Mouse (Mus musculus) heart, postnatal 25 days (tissue): ENCODE measurements around the gene Ssbp2. TPM values are rescaled to one million over a fixed set of nuclear protein-coding genes. Genes with fewer than 3 reads are reported as not detected.

Experiments
- DNase-seq: peaks from one replicate; pipeline ENCODE4 v3.0.0; 2022; ENCODE audit warnings: low spot score
- intact Hi-C: fragments of 180-260 bp; cut with DNase I; formaldehyde crosslinking; loops from one replicate; pipeline ENCODE4 v1.15.1; 2025
- total RNA-seq, 2 experiments: library from RNA; stranded (reverse); gene quantifications; 2 replicates each; pipeline ENCODE4 v1.2.3; 2021

Ssbp2 gene
- total RNA-seq, 2 experiments from 2014 or later, result 43.3 to 48.1 TPM

- intact Hi-C loops, result no loop called here
- DNase-seq, result no peak
Measured at GRCm38 (mm10) chr13:91610601-91611000, 150.5 kb downstream of the Ssbp2 start.

GRCm38 (mm10) chr13:91611909-91612308 is 151.8 kb downstream of the Ssbp2 start:
- intact Hi-C loops, result no loop called here
- DNase-seq, result no peak

- no peak for DNase-seq
- intact Hi-C loops, result no loop called here
Measured at GRCm38 (mm10) chr13:91612578-91612977, 152.5 kb downstream of the Ssbp2 start.

DNA sequence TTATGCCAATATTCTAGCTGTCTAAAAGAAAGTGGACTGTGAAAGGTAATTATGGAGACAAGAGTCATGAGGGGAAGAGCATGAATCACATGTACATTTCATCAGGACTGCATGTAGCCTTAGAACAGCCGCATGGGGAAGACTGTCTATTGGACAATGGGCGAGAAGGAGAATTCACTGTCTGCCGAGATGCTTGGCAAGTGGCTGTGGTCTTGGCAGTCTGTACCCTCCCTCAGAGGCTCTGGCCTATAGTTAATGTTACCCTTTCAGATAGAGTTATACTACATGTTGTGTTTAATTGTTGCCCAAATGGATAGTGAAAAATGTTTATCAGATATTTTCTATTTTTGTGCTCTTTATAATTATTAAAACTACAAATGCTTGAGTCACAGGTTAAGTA is 156.0 kb downstream of the Ssbp2 start:
- DNase-seq, result no peak
- intact Hi-C loops, result no loop called here

- intact Hi-C loops, result no loop called here
- DNase-seq, result no peak
Measured at GRCm38 (mm10) chr13:91616876-91617275, 156.8 kb downstream of the Ssbp2 start.

DNA sequence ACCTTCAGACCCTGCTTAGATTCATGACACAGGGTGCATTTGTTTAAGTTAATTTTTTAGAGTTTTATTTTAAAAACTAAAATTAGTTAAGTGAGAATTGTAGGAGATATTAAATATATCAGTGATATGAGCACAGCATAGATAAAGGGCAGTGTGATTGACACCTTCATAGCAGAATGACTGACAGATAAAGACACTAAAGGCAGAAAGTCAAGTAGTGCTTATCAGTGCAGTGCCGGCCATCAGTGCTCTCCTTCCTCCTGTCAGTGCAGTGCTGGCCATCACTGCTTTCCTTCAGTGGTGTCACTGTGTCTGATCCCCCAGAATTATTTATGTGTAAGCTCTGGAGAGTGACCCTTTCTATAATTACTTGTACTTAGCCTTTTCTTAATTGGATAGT is 159.3 kb downstream of the Ssbp2 start:
- DNase-seq, result no peak
- intact Hi-C loops, result no loop called here

- DNase-seq, result no peak
- intact Hi-C loops, result no loop called here
Measured at GRCm38 (mm10) chr13:91620541-91620940, 160.5 kb downstream of the Ssbp2 start.

GRCm38 (mm10) chr13:91631291-91631799 is 171.3 kb downstream of the Ssbp2 start:
- intact Hi-C loops, result no loop called here
- no peak for DNase-seq

- no peak for DNase-seq
- intact Hi-C loops, result no loop called here
Measured at GRCm38 (mm10) chr13:91634123-91634522, 174.0 kb downstream of the Ssbp2 start.

GRCm38 (mm10) chr13:91635957-91636356 is 175.9 kb downstream of the Ssbp2 start:
- intact Hi-C loops, result loop anchor here (2.0 to 5.0 kb wide), 5 partner anchors 171 to 705 kb away; no protein-coding TSS in a partner anchor

DNA sequence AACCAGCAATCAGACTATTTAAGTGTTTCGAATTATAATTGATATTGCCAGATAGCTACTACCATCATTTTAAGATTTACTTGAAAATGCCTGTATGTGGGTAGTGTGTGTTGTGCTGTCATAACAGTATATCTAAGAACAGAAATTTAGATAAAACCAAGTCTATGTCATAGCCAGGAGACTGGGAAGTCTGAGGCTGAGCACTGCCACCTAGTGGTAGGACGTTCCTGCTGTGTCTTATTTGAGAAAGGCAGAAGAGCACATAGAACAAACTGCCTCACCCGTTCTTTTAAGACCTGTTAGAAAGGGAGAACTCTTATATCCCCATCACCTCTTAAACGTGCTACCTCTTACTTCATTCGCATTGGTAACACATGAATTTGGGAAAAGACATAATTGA is 176.7 kb downstream of the Ssbp2 start:
- intact Hi-C loops, result loop anchor here (2.0 to 5.0 kb wide), 5 partner anchors 172 to 706 kb away; no protein-coding TSS in a partner anchor
- DNase-seq, result peak; percentile 22

More at GRCm38 (mm10) chr13:91635957-91636356, 175.9 kb downstream of the Ssbp2 start:
- no peak for DNase-seq

- DNase-seq, result no peak
- intact Hi-C loops, result loop anchor here (5.0 kb wide), 2 partner anchors 267 to 597 kb away; no protein-coding TSS in a partner anchor
Measured at GRCm38 (mm10) chr13:91638836-91639235, 178.8 kb downstream of the Ssbp2 start.

DNA sequence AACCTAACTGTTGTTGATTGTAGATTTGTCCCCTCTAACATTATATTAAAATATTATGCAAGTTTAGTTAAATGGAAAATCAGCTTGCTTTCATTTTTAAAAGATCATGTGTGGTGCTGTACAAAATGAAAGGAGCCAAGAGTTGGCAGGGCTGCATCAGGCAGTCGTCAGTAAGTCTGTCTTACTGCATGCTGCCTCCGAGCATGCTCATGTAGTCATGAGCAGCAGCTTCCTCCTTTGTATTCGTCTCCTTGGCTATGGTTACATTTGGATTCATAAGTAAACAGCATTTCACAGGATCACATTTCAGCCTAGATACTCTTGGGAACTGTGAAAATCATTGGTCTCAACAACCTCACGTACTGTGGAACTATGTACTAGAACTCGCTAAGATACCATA is 180.1 kb downstream of the Ssbp2 start:
- intact Hi-C loops, result no loop called here

DNA sequence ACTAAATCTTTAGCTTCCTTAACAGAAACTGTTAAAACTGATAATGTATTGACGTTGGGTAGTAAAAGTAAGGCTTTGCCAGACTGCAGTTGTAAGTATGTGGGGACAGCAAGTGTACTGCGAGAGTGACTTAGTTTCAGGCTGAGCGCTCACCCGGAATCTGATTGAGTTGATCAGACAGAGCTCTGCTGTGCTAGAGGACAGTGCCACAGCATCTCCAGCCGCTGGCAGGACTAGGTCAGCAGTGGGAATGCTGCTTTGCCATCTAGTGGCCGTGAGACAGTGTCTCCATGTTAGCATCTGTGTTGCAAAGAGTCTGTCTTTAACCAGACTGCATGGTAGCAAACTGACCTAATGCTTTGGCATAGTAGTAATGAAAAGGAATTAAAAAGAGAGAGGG is 188.2 kb downstream of the Ssbp2 start:
- intact Hi-C loops, result no loop called here
- DNase-seq, result no peak

More for the DNA sequence above, 180.1 kb downstream of the Ssbp2 start:
- no peak for DNase-seq

- intact Hi-C loops, result no loop called here
- no peak for DNase-seq
Measured at GRCm38 (mm10) chr13:91649926-91650325, 189.8 kb downstream of the Ssbp2 start.

DNA sequence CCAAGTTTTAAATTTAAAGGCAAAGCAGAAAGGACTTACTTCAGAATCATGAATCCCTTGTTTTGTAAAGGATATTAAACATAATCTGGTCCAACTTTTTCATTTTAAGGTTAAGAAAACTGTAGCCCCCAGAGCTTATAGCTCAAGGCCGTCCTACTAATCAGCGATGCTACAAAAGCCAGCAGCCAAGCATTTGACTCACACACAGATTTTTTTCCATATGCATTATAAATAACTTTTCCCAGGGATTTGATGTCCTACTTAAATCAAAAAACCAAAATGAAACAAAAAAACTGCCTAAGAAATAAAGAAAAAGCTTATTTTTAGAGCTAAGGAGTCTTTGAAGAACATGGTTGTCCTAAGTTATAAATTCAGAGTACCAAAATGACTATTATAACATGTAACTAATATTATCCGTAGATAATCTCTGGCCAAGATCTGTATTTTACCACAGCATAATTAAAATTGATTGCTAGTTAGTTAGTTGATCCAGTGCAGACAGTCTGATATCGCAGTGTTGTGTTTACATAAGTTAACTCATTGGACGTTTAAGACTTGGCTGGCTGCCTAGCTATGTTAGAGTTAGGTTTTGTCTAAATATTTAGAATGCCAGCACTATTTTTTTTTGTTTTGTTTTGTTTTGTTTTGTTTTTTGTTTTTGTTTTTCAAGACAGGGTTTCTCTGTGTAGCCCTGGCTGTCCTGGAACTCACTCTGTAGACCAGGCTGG is 201.1 kb downstream of the Ssbp2 start:
- intact Hi-C loops, result no loop called here
- DNase-seq, result no peak

GRCm38 (mm10) chr13:91662751-91663150 is 202.7 kb downstream of the Ssbp2 start:
- intact Hi-C loops, result no loop called here
- no peak for DNase-seq

GRCm38 (mm10) chr13:91673241-91673640 is 213.2 kb downstream of the Ssbp2 start:
- intact Hi-C loops, result no loop called here
- no peak for DNase-seq

- no peak for DNase-seq
- intact Hi-C loops, result no loop called here
Measured at GRCm38 (mm10) chr13:91680764-91681437, 220.8 kb downstream of the Ssbp2 start.

GRCm38 (mm10) chr13:91681474-91681873 is 221.4 kb downstream of the Ssbp2 start:
- DNase-seq, result no peak
- intact Hi-C loops, result no loop called here

DNA sequence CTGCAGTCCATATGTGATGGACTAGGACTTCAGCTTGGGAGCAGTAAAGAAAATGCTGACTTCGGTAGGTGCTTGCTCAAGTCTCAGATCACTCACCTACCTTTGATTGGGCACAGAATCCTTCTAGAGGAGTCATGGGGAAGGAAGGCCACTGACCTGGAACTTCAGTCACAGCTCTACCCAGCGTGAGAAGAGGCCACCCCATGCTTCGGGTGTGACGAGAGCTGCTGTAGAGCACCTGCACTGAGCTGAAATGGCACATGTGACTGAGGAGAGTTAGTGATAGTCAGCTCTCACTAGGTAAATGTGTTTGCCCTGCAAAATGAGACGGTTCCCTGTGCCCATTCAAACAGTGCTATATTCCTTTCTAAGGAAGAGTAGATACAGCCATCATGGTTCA is 230.0 kb downstream of the Ssbp2 start:
- no peak for DNase-seq
- intact Hi-C loops, result no loop called here
